Mouse (Mus musculus) v-Abl transformed pro-B cells (cell line): ENCODE results near the gene Suclg1.

ENCODE experiments used
- in situ Hi-C, 2 experiments: fragments of 400-800 bp; cut with MboI; formaldehyde crosslinking; loops; one replicate each; pipeline ENCODE4 v1.15.1; 2025; ENCODE audit not compliant: unreplicated experiment in 2 of 2

The Suclg1 gene

GRCm38 (mm10) chr6:73311786-73312185 lies 63.6 kb downstream of the Suclg1 start:
- in situ Hi-C loops: no loop called here

GRCm38 (mm10) chr6:73314923-73315603 lies 66.9 kb downstream of the Suclg1 start:
- in situ Hi-C loops: no loop called here

GRCm38 (mm10) chr6:73322306-73322705 lies 74.1 kb downstream of the Suclg1 start:
- in situ Hi-C loops: no loop called here
